Mouse (Mus musculus): ENCODE measurements around the gene Srpk2. TPM values are rescaled to one million over a fixed set of nuclear protein-coding genes. Genes with fewer than 3 reads are reported as not detected.

Srpk2 gene
- polyA plus RNA-seq, 1 experiment from 2014 or later: 53.9 TPM

DNA sequence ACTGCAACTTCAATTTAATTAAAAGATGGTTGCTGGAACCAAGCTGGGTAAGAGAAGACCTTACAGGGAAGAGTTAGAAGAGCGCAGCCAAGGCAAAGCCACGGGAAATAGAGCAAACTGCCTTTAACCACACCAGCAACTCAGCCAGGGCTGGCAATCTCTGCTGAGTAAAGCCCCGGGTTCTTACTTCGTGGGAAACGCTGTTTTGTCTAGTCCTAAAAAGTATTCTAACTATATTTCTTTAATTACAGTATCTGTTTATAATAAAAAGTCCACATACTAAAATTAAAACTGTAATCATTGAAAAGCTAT, 67.4 kb downstream of the Srpk2 start:
- H3K4me1 ChIP-seq (ENCODE audit: control insufficient read depth, insufficient read depth, low read length): no peaks in the 10 kb centered on the region
- H3K4me2 ChIP-seq (ENCODE audit: low read depth, low read length): peak overlapping the region; percentile 33
- no peaks in the 10 kb centered on the region for H3K27me3 ChIP-seq (ENCODE audit: control insufficient read depth, insufficient read depth, low read length)
- peak overlapping the region; percentile 46 for H3K9ac ChIP-seq (replicated peaks; ENCODE audit: low read length)
- H3K36me3 ChIP-seq (replicated peaks; ENCODE audit: control insufficient read depth, insufficient read depth, low read depth, low read length): no peaks in the 10 kb centered on the region
- 0 out of 2 replicates have a peak overlapping the region, but pooled peaks have one; percentile 15 for H3K27ac ChIP-seq (replicated peaks; ENCODE audit: low read depth, low read length)
- H3K9me3 ChIP-seq (replicated peaks; ENCODE audit: control insufficient read depth, low read length): no peaks in the 10 kb centered on the region
- peak; percentile 41 for DNase-seq (ENCODE audit: low spot score)
- peak overlapping the region; percentile 38 for H3K4me3 ChIP-seq (ENCODE audit: low read depth, low read length)
- ATAC-seq (replicated peaks; ENCODE audit: insufficient number of reproducible peaks, low FRiP score, low TSS enrichment, low read depth): no peak
- 46% methylated on average over 5 of the region's 5 CpGs for WGBS

- Histone ChIP-seq H3K27ac (replicated peaks; ENCODE audit: low read depth, low read length) (0 out of 2 replicates have a peak overlapping the region, but pooled peaks have one; percentile 15), H3K4me3 (ENCODE audit: low read depth, low read length) (peak overlapping the region; percentile 38), H3K27me3 (ENCODE audit: control insufficient read depth, insufficient read depth, low read length) (no peaks in the 10 kb centered on the region), H3K36me3 (replicated peaks; ENCODE audit: control insufficient read depth, insufficient read depth, low read depth, low read length) (no peaks in the 10 kb centered on the region), H3K4me2 (ENCODE audit: low read depth, low read length) (peak overlapping the region; percentile 49), H3K9ac (replicated peaks; ENCODE audit: low read length) (peak overlapping the region; percentile 46), H3K4me1 (ENCODE audit: control insufficient read depth, insufficient read depth, low read length) (no peaks in the 10 kb centered on the region), H3K9me3 (replicated peaks; ENCODE audit: control insufficient read depth, low read length) (no peaks in the 10 kb centered on the region)
- WGBS: 14% methylated on average over 11 of the region's 11 CpGs
- ATAC-seq (replicated peaks; ENCODE audit: insufficient number of reproducible peaks, low FRiP score, low TSS enrichment, low read depth) (peak; percentile 80; the same call in 1 of the 2 replicates), DNase-seq (ENCODE audit: low spot score) (peak; percentile 73)
Measured at GRCm38 (mm10) chr5:23616270-23617103, 67.9 kb downstream of the Srpk2 start.

- 50% methylated on average over 5 of the region's 5 CpGs for WGBS
- peak overlapping the region; percentile 38 for H3K4me3 ChIP-seq (ENCODE audit: low read depth, low read length)
- ATAC-seq (replicated peaks; ENCODE audit: insufficient number of reproducible peaks, low FRiP score, low TSS enrichment, low read depth) (no peak; the same call in 1 of the 2 replicates), DNase-seq (ENCODE audit: low spot score) (peak; percentile 27)
- no peaks in the 10 kb centered on the region for H3K27me3 ChIP-seq (ENCODE audit: control insufficient read depth, insufficient read depth, low read length)
- no peaks in the 10 kb centered on the region for H3K36me3 ChIP-seq (replicated peaks; ENCODE audit: control insufficient read depth, insufficient read depth, low read depth, low read length)
- H3K4me1 ChIP-seq (ENCODE audit: control insufficient read depth, insufficient read depth, low read length): no peaks in the 10 kb centered on the region
- peak overlapping the region; percentile 30 for H3K9ac ChIP-seq (replicated peaks; ENCODE audit: low read length)
- H3K27ac ChIP-seq (replicated peaks; ENCODE audit: low read depth, low read length): no peak overlapping the region
- H3K9me3 ChIP-seq (replicated peaks; ENCODE audit: control insufficient read depth, low read length): no peaks in the 10 kb centered on the region
- peak overlapping the region; percentile 49 for H3K4me2 ChIP-seq (ENCODE audit: low read depth, low read length)
Measured at GRCm38 (mm10) chr5:23615586-23616269, 68.7 kb downstream of the Srpk2 start.

DNA sequence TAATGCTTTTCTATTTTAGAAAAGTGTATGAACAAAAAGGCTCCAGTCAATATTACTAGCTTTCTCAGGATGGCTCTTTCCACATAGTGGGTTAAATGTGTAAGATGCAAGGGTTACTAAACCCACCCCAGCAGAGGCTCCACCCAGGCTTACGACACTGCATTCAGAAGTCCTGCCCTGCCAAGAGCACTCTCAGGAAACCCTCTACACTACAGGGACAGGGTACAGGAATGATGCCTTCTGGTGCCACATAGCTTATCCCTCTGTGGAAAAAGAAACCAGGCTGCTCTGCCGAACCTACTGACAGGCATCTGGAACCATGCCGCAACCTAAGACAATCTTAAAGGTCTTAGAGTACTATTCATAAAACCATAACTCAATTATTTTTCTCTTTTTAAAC, 71.6 kb downstream of the Srpk2 start:
- H3K4me3 ChIP-seq (ENCODE audit: low read depth, low read length): no peak overlapping the region
- no peak overlapping the region for H3K9ac ChIP-seq (replicated peaks; ENCODE audit: low read length)
- no peak overlapping the region for H3K27ac ChIP-seq (replicated peaks; ENCODE audit: low read depth, low read length)
- ATAC-seq (replicated peaks; ENCODE audit: insufficient number of reproducible peaks, low FRiP score, low TSS enrichment, low read depth) (no peak), DNase-seq (ENCODE audit: low spot score) (no peak)
- WGBS: 81% methylated on average over 3 of the region's 3 CpGs
- H3K36me3 ChIP-seq (replicated peaks; ENCODE audit: control insufficient read depth, insufficient read depth, low read depth, low read length): no peaks in the 10 kb centered on the region
- H3K9me3 ChIP-seq (replicated peaks; ENCODE audit: control insufficient read depth, low read length): no peaks in the 10 kb centered on the region
- no peaks in the 10 kb centered on the region for H3K4me1 ChIP-seq (ENCODE audit: control insufficient read depth, insufficient read depth, low read length)
- no peaks in the 10 kb centered on the region for H3K27me3 ChIP-seq (ENCODE audit: control insufficient read depth, insufficient read depth, low read length)
- no peak overlapping the region for H3K4me2 ChIP-seq (ENCODE audit: low read depth, low read length)

- Histone ChIP-seq H3K36me3 (replicated peaks; ENCODE audit: control insufficient read depth, insufficient read depth, low read depth, low read length) (no peaks in the 10 kb centered on the region), H3K27ac (replicated peaks; ENCODE audit: low read depth, low read length) (no peak overlapping the region), H3K4me2 (ENCODE audit: low read depth, low read length) (no peak overlapping the region), H3K9ac (replicated peaks; ENCODE audit: low read length) (no peak overlapping the region), H3K9me3 (replicated peaks; ENCODE audit: control insufficient read depth, low read length) (no peaks in the 10 kb centered on the region), H3K4me3 (ENCODE audit: low read depth, low read length) (no peak overlapping the region), H3K4me1 (ENCODE audit: control insufficient read depth, insufficient read depth, low read length) (no peaks in the 10 kb centered on the region), H3K27me3 (ENCODE audit: control insufficient read depth, insufficient read depth, low read length) (no peaks in the 10 kb centered on the region)
- 78% methylated on average over 7 of the region's 7 CpGs for WGBS
- DNase-seq (ENCODE audit: low spot score) (no peak), ATAC-seq (replicated peaks; ENCODE audit: insufficient number of reproducible peaks, low FRiP score, low TSS enrichment, low read depth) (no peak)
Measured at GRCm38 (mm10) chr5:23604036-23604705, 80.2 kb downstream of the Srpk2 start.

GRCm38 (mm10) chr5:23599750-23600537, 84.5 kb downstream of the Srpk2 start:
- ATAC-seq (replicated peaks; ENCODE audit: insufficient number of reproducible peaks, low FRiP score, low TSS enrichment, low read depth): no peak; the same call in 1 of the 2 replicates
- Histone ChIP-seq H3K36me3 (replicated peaks; ENCODE audit: control insufficient read depth, insufficient read depth, low read depth, low read length) (no peaks in the 10 kb centered on the region), H3K27ac (replicated peaks; ENCODE audit: low read depth, low read length) (no peak overlapping the region), H3K27me3 (ENCODE audit: control insufficient read depth, insufficient read depth, low read length) (no peaks in the 10 kb centered on the region), H3K9me3 (replicated peaks; ENCODE audit: control insufficient read depth, low read length) (no peaks in the 10 kb centered on the region), H3K4me3 (ENCODE audit: low read depth, low read length) (no peak overlapping the region), H3K4me2 (ENCODE audit: low read depth, low read length) (no peak overlapping the region), H3K9ac (replicated peaks; ENCODE audit: low read length) (no peak overlapping the region), H3K4me1 (ENCODE audit: control insufficient read depth, insufficient read depth, low read length) (no peaks in the 10 kb centered on the region)
- DNase-seq (ENCODE audit: low spot score): no peak
- 75% methylated on average over 5 of the region's 5 CpGs for WGBS

GRCm38 (mm10) chr5:23599171-23599570, 85.2 kb downstream of the Srpk2 start:
- no peaks in the 10 kb centered on the region for H3K27me3 ChIP-seq (ENCODE audit: control insufficient read depth, insufficient read depth, low read length)
- DNase-seq (ENCODE audit: low spot score): no peak
- H3K36me3 ChIP-seq (replicated peaks; ENCODE audit: control insufficient read depth, insufficient read depth, low read depth, low read length): no peaks in the 10 kb centered on the region
- ATAC-seq (replicated peaks; ENCODE audit: insufficient number of reproducible peaks, low FRiP score, low TSS enrichment, low read depth): no peak
- WGBS: 82% methylated on average over 3 of the region's 3 CpGs
- no peak overlapping the region for H3K4me2 ChIP-seq (ENCODE audit: low read depth, low read length)
- no peak overlapping the region for H3K9ac ChIP-seq (replicated peaks; ENCODE audit: low read length)
- H3K27ac ChIP-seq (replicated peaks; ENCODE audit: low read depth, low read length): no peak overlapping the region
- no peaks in the 10 kb centered on the region for H3K9me3 ChIP-seq (replicated peaks; ENCODE audit: control insufficient read depth, low read length)
- H3K4me3 ChIP-seq (ENCODE audit: low read depth, low read length): no peak overlapping the region
- no peaks in the 10 kb centered on the region for H3K4me1 ChIP-seq (ENCODE audit: control insufficient read depth, insufficient read depth, low read length)
